Mouse (Mus musculus) brain, embryonic 14.5 days (tissue): ENCODE results near the gene Rab42.

Experiments
- CTCF ChIP-seq: fragments of 200-500 bp; IDR thresholded peaks from 2 replicates; pipeline ENCODE4 v1.5.1; 2012; ENCODE audit warnings: inconsistent platforms, mild to moderate bottlenecking, moderate library complexity, borderline replicate concordance; ENCODE audit not compliant: insufficient read depth, insufficient read length; ENCODE audit errors: extremely low read depth
- POLR2A ChIP-seq: fragments of 200-500 bp; IDR thresholded peaks from 2 replicates; pipeline ENCODE4 v1.6.1; 2012; ENCODE audit warnings: mild to moderate bottlenecking, inconsistent platforms, borderline replicate concordance; ENCODE audit not compliant: poor library complexity, insufficient read depth, insufficient read length, severe bottlenecking; ENCODE audit errors: extremely low read depth

- TF ChIP-seq POLR2A (no peak), CTCF (no peak)
These were observed 12.5 kb upstream of the Rab42 start for GRCm38 (mm10) chr4:132315711-132316110.
